Mouse (Mus musculus) CH12.LX (cell line): ENCODE data around the gene Ccdc69. TPM values are rescaled to one million over a fixed set of nuclear protein-coding genes. Genes with fewer than 3 reads are reported as not detected.
A peak's percentile ranks its signal among the peaks of the same experiment; 100 is the strongest.

ENCODE experiments used
- DNase-seq: peaks from one replicate; pipeline ENCODE4 v3.0.0-alpha.2; 2013; ENCODE audit errors: extremely low read depth
- H3K27ac ChIP-seq: 2 replicates; pipeline ENCODE4 v1.5.1; 2012; ENCODE audit warnings: low read depth, mild to moderate bottlenecking, control low read depth, moderate library complexity; ENCODE audit not compliant: insufficient read depth
- H3K27me3 ChIP-seq: replicated peaks from 2 replicates; pipeline ENCODE3; 2012; ENCODE audit warnings: inconsistent platforms
- H3K36me3 ChIP-seq, 2 experiments: replicated peaks in 1 of 2; 2 replicates each; pipeline versions ENCODE3 to v1.6.1; 2012; ENCODE audit warnings: inconsistent platforms in 1 of 2, low read length in 1 of 2, mild to moderate bottlenecking in 1 of 2, mixed read lengths in 1 of 2, moderate library complexity in 1 of 2; ENCODE audit not compliant: control insufficient read depth in 1 of 2, insufficient read depth in 1 of 2
- H3K4me1 ChIP-seq, 2 experiments: 2 replicates each; pipeline ENCODE4 v1.6.1; 2012; ENCODE audit warnings: inconsistent platforms in 1 of 2, moderate library complexity in 1 of 2; ENCODE audit not compliant: insufficient read depth in 2 of 2, control insufficient read depth in 1 of 2
- H3K4me2 ChIP-seq: 2 replicates; pipeline ENCODE4 v1.6.1; 2012; ENCODE audit warnings: low read depth, mild to moderate bottlenecking, control low read depth; ENCODE audit not compliant: poor library complexity, insufficient read depth, severe bottlenecking
- H3K4me3 ChIP-seq, 3 experiments: fragments of 150-350 bp in 1 of 3; sonication (generic) in 1 of 3; replicated peaks in 1 of 3; 2 replicates each; pipeline versions ENCODE3 to v1.5.1; 2011 to 2012; ENCODE audit warnings: low read depth in 2 of 3, low read length in 2 of 3, mild to moderate bottlenecking in 2 of 3, moderate library complexity in 2 of 3, control low read depth in 1 of 3, improper control_type of control experiment in 1 of 3, inconsistent platforms in 1 of 3, mixed read lengths in 1 of 3; ENCODE audit not compliant: poor library complexity in 1 of 3
- H3K79me2 ChIP-seq: replicated peaks from 2 replicates; pipeline ENCODE4 v1.6.1; 2012; ENCODE audit warnings: mild to moderate bottlenecking, moderate library complexity; ENCODE audit not compliant: control insufficient read depth, poor library complexity, insufficient read depth, severe bottlenecking; ENCODE audit errors: extremely low read depth
- H3K9ac ChIP-seq: 2 replicates; pipeline ENCODE4 v1.6.1; 2012; ENCODE audit warnings: low read depth, mild to moderate bottlenecking, control low read depth, moderate library complexity; ENCODE audit not compliant: insufficient read depth
- H3K9me3 ChIP-seq: replicated peaks from 2 replicates; pipeline ENCODE3; 2012; ENCODE audit warnings: low read length, inconsistent platforms, mixed read lengths
- CHD1 ChIP-seq: IDR thresholded peaks from 2 replicates; pipeline ENCODE4 v1.6.1; 2012; ENCODE audit warnings: low read depth, low read length, improper control_type of control experiment, inconsistent platforms
- CHD2 ChIP-seq: IDR thresholded peaks from 2 replicates; pipeline ENCODE4 v1.6.1; 2011; ENCODE audit warnings: low read length, improper control_type of control experiment
- ELF1 ChIP-seq: IDR thresholded peaks from 2 replicates; pipeline ENCODE4 v1.6.1; 2014; ENCODE audit warnings: low read depth, mild to moderate bottlenecking, inconsistent platforms, low read length, improper control_type of control experiment
- EP300 ChIP-seq: IDR thresholded peaks from 2 replicates; pipeline ENCODE4 v1.6.1; 2011; ENCODE audit warnings: low read length, improper control_type of control experiment
- ETS1 ChIP-seq: conservative IDR thresholded peaks from 2 replicates; pipeline ENCODE4 v1.6.1; 2012; ENCODE audit warnings: low read depth, mild to moderate bottlenecking, inconsistent platforms, low read length, improper control_type of control experiment, moderate library complexity
- GABPA ChIP-seq: IDR thresholded peaks from 2 replicates; pipeline ENCODE4 v1.6.1; 2012; ENCODE audit warnings: low read depth, low read length, improper control_type of control experiment, inconsistent platforms; ENCODE audit not compliant: insufficient replicate concordance
- HCFC1 ChIP-seq: IDR thresholded peaks from 2 replicates; pipeline ENCODE4 v1.6.1; 2012; ENCODE audit warnings: low read depth, mild to moderate bottlenecking, inconsistent platforms, low read length, improper control_type of control experiment
- JUN ChIP-seq: IDR thresholded peaks from 2 replicates; pipeline ENCODE4 v1.6.1; 2011; ENCODE audit warnings: low read depth, mild to moderate bottlenecking, low read length, improper control_type of control experiment, moderate library complexity; ENCODE audit not compliant: insufficient read depth
- MAFK ChIP-seq: IDR thresholded peaks from 2 replicates; pipeline ENCODE4 v1.6.1; 2011; ENCODE audit warnings: low read length, improper control_type of control experiment; ENCODE audit not compliant: insufficient replicate concordance
- MEF2A ChIP-seq: IDR thresholded peaks from 2 replicates; pipeline ENCODE4 v1.6.1; 2014; ENCODE audit warnings: low read depth, mild to moderate bottlenecking, inconsistent platforms, low read length, improper control_type of control experiment, borderline replicate concordance
- MXI1 ChIP-seq: IDR thresholded peaks from 2 replicates; pipeline ENCODE4 v1.6.1; 2011; ENCODE audit warnings: mild to moderate bottlenecking, low read depth, low read length, improper control_type of control experiment
- NELFE ChIP-seq: IDR thresholded peaks from 2 replicates; pipeline ENCODE4 v1.6.1; 2011; ENCODE audit warnings: low read depth, low read length, improper control_type of control experiment
- PAX5 ChIP-seq: IDR thresholded peaks from 2 replicates; pipeline ENCODE4 v1.6.1; 2012; ENCODE audit warnings: low read length, inconsistent platforms, mixed read lengths
- POLR2A ChIP-seq: IDR thresholded peaks from 2 replicates; pipeline ENCODE4 v1.6.1; 2011; ENCODE audit warnings: low read depth, mild to moderate bottlenecking, improper control_type of control experiment, low read length
- POLR2AphosphoS2 ChIP-seq: IDR thresholded peaks from 2 replicates; pipeline ENCODE4 v1.6.1; 2011; ENCODE audit warnings: low read depth, low read length, improper control_type of control experiment
- RAD21 ChIP-seq: IDR thresholded peaks from 2 replicates; pipeline ENCODE4 v1.6.1; 2011; ENCODE audit warnings: low read depth, mild to moderate bottlenecking, low read length, improper control_type of control experiment, moderate library complexity
- RCOR1 ChIP-seq: conservative IDR thresholded peaks from 2 replicates; pipeline ENCODE4 v1.6.1; 2012; ENCODE audit warnings: low read depth, mild to moderate bottlenecking, inconsistent platforms, low read length, improper control_type of control experiment
- SMC3 ChIP-seq: IDR thresholded peaks from 2 replicates; pipeline ENCODE4 v1.6.1; 2011; ENCODE audit warnings: low read depth, low read length, improper control_type of control experiment
- TBP ChIP-seq: conservative IDR thresholded peaks from 2 replicates; pipeline ENCODE4 v1.6.1; 2011; ENCODE audit warnings: low read depth, low read length, improper control_type of control experiment
- TCF12 ChIP-seq: IDR thresholded peaks from 2 replicates; pipeline ENCODE4 v1.6.1; 2014; ENCODE audit warnings: low read depth, mild to moderate bottlenecking, inconsistent platforms, low read length, improper control_type of control experiment
- UBTF ChIP-seq: IDR thresholded peaks from 2 replicates; pipeline ENCODE4 v1.6.1; 2012; ENCODE audit warnings: low read depth, mild to moderate bottlenecking, inconsistent platforms, low read length, improper control_type of control experiment, moderate library complexity
- USF1 ChIP-seq: IDR thresholded peaks from 2 replicates; pipeline ENCODE4 v1.6.1; 2014; ENCODE audit warnings: low read depth, mild to moderate bottlenecking, inconsistent platforms, low read length, improper control_type of control experiment
- USF2 ChIP-seq: conservative IDR thresholded peaks from 2 replicates; pipeline ENCODE4 v1.6.1; 2011; ENCODE audit warnings: low read depth, low read length, improper control_type of control experiment
- ZC3H11A ChIP-seq: IDR thresholded peaks from 2 replicates; pipeline ENCODE4 v1.6.1; 2012; ENCODE audit warnings: low read depth, mild to moderate bottlenecking, inconsistent platforms, low read length, improper control_type of control experiment
- ZKSCAN1 ChIP-seq: IDR thresholded peaks from 2 replicates; pipeline ENCODE4 v1.6.1; 2012; ENCODE audit warnings: low read depth, inconsistent platforms, low read length, improper control_type of control experiment, borderline replicate concordance
- ZNF384 ChIP-seq: IDR thresholded peaks from 2 replicates; pipeline ENCODE4 v1.6.1; 2012; ENCODE audit warnings: low read depth, low read length, improper control_type of control experiment, inconsistent platforms
- dilution Hi-C: fragments of 300-500 bp; cut with MboI; formaldehyde crosslinking; loops from 2 replicates; pipeline ENCODE4 v1.14.3; 2020; ENCODE audit warnings: low sequenced_read_pairs; ENCODE audit not compliant: extremely low pct_unique_long_range_greater_than_20kb, extremely low pct_ligation_motif_present
- in situ Hi-C: fragments of 300-500 bp; cut with MboI; formaldehyde crosslinking; loops from 3 replicates; pipeline ENCODE4 v1.14.3; 2019; ENCODE audit warnings: low sequenced_read_pairs, low pct_ligation_motif_present, low pct_unique_long_range_greater_than_20kb, mixed read lengths
- polyA plus RNA-seq: library from polyadenylated mRNA; unstranded; fragments of >175 nt; gene quantifications from 2 replicates; pipeline ENCODE4 v1.2.1, GENCODE M21; 2012; ENCODE audit warnings: low read depth; ENCODE audit not compliant: insufficient read length
- total RNA-seq, 2 experiments: library from RNA; depleted of rRNA; stranded (reverse); fragments of 300-350 nt in 1 of 2; fragments of >200 nt in 1 of 2; gene quantifications; 2 replicates each; pipeline ENCODE4 v1.2.3; 2012 to 2014

The Ccdc69 gene
- total and polyA plus RNA-seq, 3 experiments = 0.27 to 4.3 (median 0.61) TPM

- peak; percentile 43; the same call in 1 of the 2 replicates for TF ChIP-seq EP300
- TF ChIP-seq HCFC1 = peak; percentile 65; the same call in 1 of the 2 replicates
- TF ChIP-seq GABPA = no peak
- TF ChIP-seq CHD2 = peak; percentile 89
- TF ChIP-seq POLR2A = peak; percentile 75
- TF ChIP-seq MXI1 = peak; percentile 74; the same call in 1 of the 2 replicates
- 0 out of 2 replicates have a peak, but pooled peaks have one; percentile 66 for TF ChIP-seq TCF12
- TF ChIP-seq ZNF384 = no peak
- TF ChIP-seq JUN = no peak
- TF ChIP-seq ZC3H11A = no peak
- TF ChIP-seq NELFE = peak; percentile 77
- TF ChIP-seq ZKSCAN1 = no peak
- TF ChIP-seq SMC3 = no peak; the same call in 1 of the 2 replicates
- TF ChIP-seq UBTF = peak; percentile 66; the same call in 1 of the 2 replicates
- TF ChIP-seq PAX5 = no peak
- TF ChIP-seq CHD1 = 0 out of 2 replicates have a peak, but pooled peaks have one; percentile 65
- TF ChIP-seq MAFK = no peak
- TF ChIP-seq RAD21 = no peak; the same call in 1 of the 2 replicates
Observed at GRCm38 (mm10) chr11:55113209-55113860, 35.4 kb upstream of the Ccdc69 start (continued).

- H3K4me1 ChIP-seq = peaks cover 10 to 33% of the 10 kb centered on the region in 2 experiments
- H3K27ac ChIP-seq = no peak overlapping the region
- H3K4me3 ChIP-seq = no peak overlapping the region
- no peak overlapping the region for H3K4me2 ChIP-seq
- no peaks in the 10 kb centered on the region for H3K27me3 ChIP-seq
- DNase-seq = no peak
- in situ Hi-C loops = no loop called here
- no peak for TF ChIP-seq NELFE
- no peak for TF ChIP-seq POLR2A
- TF ChIP-seq EP300 = no peak
- TF ChIP-seq CHD2 = no peak
- TF ChIP-seq RCOR1 = no peak
- TF ChIP-seq UBTF = no peak
- no peak for TF ChIP-seq POLR2AphosphoS2
- TF ChIP-seq ZKSCAN1 = no peak
- no peak for TF ChIP-seq TBP
- TF ChIP-seq ETS1 = no peak
- no peak for TF ChIP-seq ELF1
- TF ChIP-seq USF1 = no peak
- no peak for TF ChIP-seq USF2
- no peak for TF ChIP-seq PAX5
- no peak for TF ChIP-seq MEF2A
- no peak for TF ChIP-seq MAFK
- H3K9ac ChIP-seq = no peak overlapping the region
- dilution Hi-C loops = no loop called here
- no peaks in the 10 kb centered on the region for H3K79me2 ChIP-seq
- peaks cover 21 to 52% of the 10 kb centered on the region in 2 experiments for H3K36me3 ChIP-seq
- H3K9me3 ChIP-seq = no peaks in the 10 kb centered on the region
Observed at GRCm38 (mm10) chr11:55110566-55111169, 32.7 kb upstream of the Ccdc69 start.
